Mouse (Mus musculus) myocyte (in vitro differentiated cells): ENCODE measurements around the gene Exoc3l. TPM values are rescaled to one million over a fixed set of nuclear protein-coding genes. Genes with fewer than 3 reads are reported as not detected.
A peak's percentile ranks its signal among the peaks of the same experiment; 100 is the strongest.

Source experiments
- H3K27me3 ChIP-seq: one replicate; pipeline ENCODE4 v1.6.1; 2011; ENCODE audit not compliant: control insufficient read depth, insufficient read depth, insufficient read length
- H3K36me3 ChIP-seq: one replicate; pipeline ENCODE4 v1.6.1; 2011; ENCODE audit not compliant: control insufficient read depth, insufficient read depth
- H3K4me2 ChIP-seq: one replicate; pipeline ENCODE4 v1.6.1; 2011; ENCODE audit warnings: low read depth, control low read depth
- H3K4me3 ChIP-seq: one replicate; pipeline ENCODE4 v1.5.1; 2011; ENCODE audit warnings: mild to moderate bottlenecking, control low read depth, moderate library complexity
- H3K79me2 ChIP-seq: one replicate; pipeline ENCODE4 v1.6.1; 2011; ENCODE audit not compliant: control insufficient read depth, insufficient read depth
- H3ac ChIP-seq: one replicate; pipeline ENCODE4 v1.6.1; 2011; ENCODE audit not compliant: control insufficient read depth, insufficient read length
- CEBPB ChIP-seq: IDR thresholded peaks from 2 replicates; pipeline ENCODE4 v1.6.1; 2011; ENCODE audit warnings: mild to moderate bottlenecking, moderate library complexity; ENCODE audit not compliant: poor library complexity, insufficient read depth, severe bottlenecking
- E2F4 ChIP-seq: IDR thresholded peaks from one replicate; pipeline ENCODE4 v1.6.1; 2011; ENCODE audit warnings: mild to moderate bottlenecking, control low read depth, moderate library complexity; ENCODE audit not compliant: insufficient read depth
- MAX ChIP-seq: IDR thresholded peaks from one replicate; pipeline ENCODE4 v1.6.1; 2011; ENCODE audit warnings: low read depth, mild to moderate bottlenecking, control low read depth
- MYOD1 ChIP-seq, 3 experiments: IDR thresholded peaks; one replicate each; pipeline ENCODE4 v1.6.1; 2011; ENCODE audit warnings: control low read depth in 2 of 3, low read depth in 2 of 3, mild to moderate bottlenecking in 2 of 3, moderate library complexity in 1 of 3; ENCODE audit not compliant: insufficient read length in 2 of 3, control insufficient read depth in 1 of 3
- MYOG ChIP-seq, 3 experiments: IDR thresholded peaks; one replicate each; pipeline ENCODE4 v1.6.1; 2011; ENCODE audit warnings: control low read depth in 2 of 3, low read depth in 2 of 3, mild to moderate bottlenecking in 2 of 3; ENCODE audit not compliant: insufficient read length in 2 of 3, control insufficient read depth in 1 of 3, insufficient read depth in 1 of 3
- POLR2A ChIP-seq: IDR thresholded peaks from one replicate; pipeline ENCODE4 v1.6.1; 2011; ENCODE audit warnings: low read depth, mild to moderate bottlenecking, control low read depth, moderate library complexity; ENCODE audit not compliant: insufficient read length
- POLR2AphosphoS2 ChIP-seq: IDR thresholded peaks from one replicate; pipeline ENCODE4 v1.6.1; 2011; ENCODE audit warnings: low read depth, control low read depth; ENCODE audit not compliant: insufficient read length
- REST ChIP-seq: IDR thresholded peaks from one replicate; pipeline ENCODE4 v1.6.1; 2011; ENCODE audit warnings: mild to moderate bottlenecking, control low read depth, moderate library complexity; ENCODE audit not compliant: insufficient read depth, insufficient read length
- SRF ChIP-seq: IDR thresholded peaks from one replicate; pipeline ENCODE4 v1.6.1; 2011; ENCODE audit warnings: low read depth; ENCODE audit not compliant: control insufficient read depth, insufficient read length
- TCF12 ChIP-seq: IDR thresholded peaks from one replicate; pipeline ENCODE4 v1.6.1; 2011; ENCODE audit warnings: mild to moderate bottlenecking, control low read depth; ENCODE audit not compliant: poor library complexity, insufficient read depth, severe bottlenecking
- TCF3 ChIP-seq: IDR thresholded peaks from one replicate; pipeline ENCODE4 v1.6.1; 2011; ENCODE audit warnings: low read depth, control low read depth; ENCODE audit not compliant: insufficient read length
- USF1 ChIP-seq: IDR thresholded peaks from one replicate; pipeline ENCODE4 v1.6.1; 2011; ENCODE audit warnings: low read depth, mild to moderate bottlenecking, control low read depth, moderate library complexity
- polyA plus RNA-seq: library from polyadenylated mRNA; unstranded; fragments of >200 nt; fragmentation: generic; extraction: Trizol; gene quantifications from one replicate; pipeline ENCODE4 v1.2.1, GENCODE M21; 2012; ENCODE audit warnings: missing spikeins

The Exoc3l gene
- polyA plus RNA-seq, 1 experiment, result 23.4 TPM

DNA sequence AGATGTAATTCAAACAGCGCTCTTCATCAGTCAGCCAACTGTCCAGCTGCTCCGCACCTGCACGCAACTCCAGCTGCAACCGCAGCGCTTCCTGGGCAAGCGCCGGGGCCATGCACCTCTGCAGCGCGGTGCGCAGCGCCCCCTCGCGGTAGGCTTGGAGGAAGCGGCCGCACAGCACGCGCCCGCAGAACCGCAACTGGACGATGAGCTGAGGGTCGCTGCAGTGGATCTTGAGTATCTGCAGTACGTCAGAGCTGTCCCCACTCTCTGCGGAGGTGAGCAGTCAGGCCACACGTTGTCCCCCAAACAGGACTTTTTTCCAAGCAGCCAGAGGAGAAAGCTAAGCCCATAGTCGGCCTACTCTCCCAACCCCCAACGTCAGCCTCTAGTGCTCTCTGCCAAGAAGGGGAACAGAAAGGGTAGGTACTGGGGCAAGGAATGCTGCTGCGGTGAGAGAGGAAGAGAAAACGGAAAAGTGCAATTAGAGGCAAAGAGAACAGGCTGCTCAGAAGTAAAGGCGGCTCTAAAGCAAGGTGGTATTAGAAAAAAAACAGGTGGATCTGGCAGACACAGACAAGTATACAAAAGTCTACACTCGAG lies 36.1 kb downstream of the Exoc3l start:
- Histone ChIP-seq H3K4me2 (no peak overlapping the region), H3K79me2 (peaks cover 4% of the 10 kb centered on the region), H3K27me3 (no peaks in the 10 kb centered on the region), H3ac (no peak overlapping the region), H3K4me3 (no peak overlapping the region), H3K36me3 (no peaks in the 10 kb centered on the region)
- TF ChIP-seq MYOD1 (IDR thresholded peaks at IDR 0.05; ENCODE audit: control insufficient read depth in 1 of 3, insufficient read length in 2 of 3, low read depth in 2 of 3) (no peak), USF1 (no peak), MYOG (IDR thresholded peaks at IDR 0.05; ENCODE audit: control insufficient read depth in 1 of 3, insufficient read depth in 1 of 3, insufficient read length in 2 of 3, low read depth in 2 of 3) (no peak), E2F4 (no peak), POLR2AphosphoS2 (no peak), POLR2A (no peak), SRF (no peak), TCF12 (no peak), TCF3 (no peak), MAX (no peak), CEBPB (no peak), REST (no peak)

DNA sequence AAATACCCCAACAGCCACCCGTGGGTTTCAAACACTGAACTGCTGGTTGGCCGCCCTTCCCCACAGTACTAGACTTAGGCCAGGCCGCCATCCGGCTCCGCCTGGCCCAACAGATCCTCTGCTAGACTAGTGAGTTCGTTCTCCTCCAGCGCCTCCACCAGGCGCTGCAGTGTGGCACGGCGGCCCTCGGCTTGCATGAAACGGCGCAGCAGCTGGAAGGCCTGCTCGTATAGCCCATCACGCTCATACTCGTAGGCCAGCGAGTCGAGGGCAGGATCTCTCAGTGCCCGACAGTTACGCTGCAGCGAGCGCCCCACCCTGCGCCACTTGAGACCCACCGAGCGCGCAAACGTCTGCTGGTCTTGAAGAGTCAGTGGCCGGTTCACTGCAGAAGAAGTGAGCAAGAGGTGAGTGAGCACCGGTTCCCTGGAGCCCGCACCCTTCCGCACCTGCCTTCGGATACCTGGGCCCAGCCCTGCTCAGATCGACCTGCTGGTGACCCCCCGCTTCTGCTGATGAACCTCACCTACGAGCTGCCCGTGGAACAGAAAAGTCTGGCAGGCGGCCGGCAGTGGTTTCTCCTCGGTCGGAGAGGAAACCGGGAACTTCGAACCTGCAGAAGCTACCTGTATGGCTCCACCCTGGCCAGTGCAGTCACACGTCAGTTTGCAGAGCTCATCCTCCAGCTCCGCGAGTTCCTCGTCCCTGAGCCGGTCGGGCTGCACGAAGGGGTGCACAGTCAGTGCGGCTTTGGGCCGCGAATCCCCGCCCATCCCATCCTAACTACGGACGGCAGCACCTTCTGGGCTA lies 36.8 kb downstream of the Exoc3l start:
- Histone ChIP-seq H3ac (no peak overlapping the region), H3K79me2 (peaks cover 4% of the 10 kb centered on the region), H3K4me2 (no peak overlapping the region), H3K36me3 (no peaks in the 10 kb centered on the region), H3K27me3 (no peaks in the 10 kb centered on the region), H3K4me3 (no peak overlapping the region)
- TF ChIP-seq TCF12 (no peak), TCF3 (no peak), REST (no peak), CEBPB (no peak), E2F4 (no peak), SRF (no peak), POLR2AphosphoS2 (no peak), MAX (no peak), USF1 (no peak), POLR2A (no peak), MYOG (IDR thresholded peaks at IDR 0.05; ENCODE audit: control insufficient read depth in 1 of 3, insufficient read depth in 1 of 3, insufficient read length in 2 of 3, low read depth in 2 of 3) (no peak), MYOD1 (IDR thresholded peaks at IDR 0.05; ENCODE audit: control insufficient read depth in 1 of 3, insufficient read length in 2 of 3, low read depth in 2 of 3) (no peak)

DNA sequence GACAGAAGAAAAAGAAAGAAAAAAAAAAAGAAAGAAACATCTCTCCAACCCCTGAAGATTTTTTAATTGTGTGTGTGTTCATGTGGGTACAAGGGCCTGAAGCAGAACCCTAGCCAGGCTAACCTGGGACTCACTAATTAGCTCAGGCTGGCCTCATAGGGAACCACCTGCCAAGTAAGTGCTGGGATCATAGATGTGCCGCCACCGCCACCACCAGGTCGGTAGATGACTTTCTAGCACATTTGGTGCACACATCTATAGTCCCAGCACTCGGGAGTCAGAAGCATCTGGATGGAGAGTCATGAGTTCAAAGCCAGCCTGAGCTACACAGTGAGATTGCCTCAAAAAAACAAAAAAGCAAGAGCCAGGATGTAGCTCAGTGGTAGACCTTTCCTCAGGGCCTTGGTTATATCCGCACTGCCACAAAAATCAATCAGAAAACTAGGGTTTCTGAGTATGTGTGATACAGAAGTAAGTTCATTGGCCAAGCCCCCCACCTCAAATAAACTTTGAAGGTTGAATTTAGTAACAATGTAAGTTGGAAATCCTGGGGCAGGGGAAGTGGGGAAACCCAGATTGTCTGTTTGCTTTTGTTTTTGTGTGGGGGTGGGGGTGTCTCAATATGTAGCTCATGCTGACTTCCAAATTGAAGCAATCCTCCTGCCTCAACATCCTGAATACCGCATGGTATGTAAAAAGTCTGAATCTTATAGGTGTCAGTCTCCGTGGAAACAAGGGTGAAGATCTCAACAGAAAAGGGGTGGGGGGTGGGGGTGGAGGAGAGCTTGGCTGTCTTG lies 38.4 kb downstream of the Exoc3l start:
- H3ac ChIP-seq, result no peak overlapping the region
- H3K4me2 ChIP-seq, result no peak overlapping the region
- H3K4me3 ChIP-seq, result no peak overlapping the region
- no peaks in the 10 kb centered on the region for H3K27me3 ChIP-seq
- no peaks in the 10 kb centered on the region for H3K79me2 ChIP-seq
- TF ChIP-seq MYOD1 (IDR thresholded peaks at IDR 0.05; ENCODE audit: control insufficient read depth in 1 of 3, insufficient read length in 2 of 3, low read depth in 2 of 3), result no peak
- no peak for TF ChIP-seq TCF12
- TF ChIP-seq SRF, result no peak
- no peak for TF ChIP-seq USF1
- no peak for TF ChIP-seq TCF3
- TF ChIP-seq POLR2AphosphoS2, result no peak
- TF ChIP-seq MYOG (IDR thresholded peaks at IDR 0.05; ENCODE audit: control insufficient read depth in 1 of 3, insufficient read depth in 1 of 3, insufficient read length in 2 of 3, low read depth in 2 of 3), result no peak
- no peak for TF ChIP-seq E2F4
- TF ChIP-seq MAX, result no peak
- no peak for TF ChIP-seq REST
- no peak for TF ChIP-seq CEBPB
- TF ChIP-seq POLR2A, result no peak
- H3K36me3 ChIP-seq, result peaks cover 4% of the 10 kb centered on the region

DNA sequence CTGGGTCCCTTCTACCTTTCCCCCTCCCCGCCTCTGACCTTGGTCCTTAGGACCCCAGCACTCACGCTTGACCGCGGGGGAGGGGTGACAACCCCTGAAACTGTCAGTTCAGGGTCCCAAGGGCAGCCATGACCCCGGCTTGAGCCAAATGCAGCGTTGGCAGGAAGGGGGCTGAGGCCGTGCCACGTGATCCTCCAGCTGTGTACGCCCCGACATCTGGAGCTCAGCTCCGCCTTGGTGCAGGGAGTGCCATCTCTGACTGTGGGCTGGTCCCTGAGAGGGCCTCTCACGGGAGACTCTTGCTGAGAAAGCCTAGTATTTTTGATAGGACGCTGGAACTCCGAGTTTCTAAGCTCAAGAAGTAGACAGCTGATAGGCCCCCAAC lies 40.9 kb downstream of the Exoc3l start, which contains the start of gene B3gnt9:
TSS of gene B3gnt9 (minus strand) at position 188 of the 385 bp plus-strand sequence.
- Histone ChIP-seq H3K4me3 (peak within 1 kb of the TSS; percentile 25), H3K79me2 (no peaks in the 10 kb centered on the region), H3K4me2 (peak within 1 kb of the TSS; percentile 80), H3ac (peak within 1 kb of the TSS; percentile 42), H3K36me3 (peaks cover 14% of the 10 kb centered on the region), H3K27me3 (no peaks in the 10 kb centered on the region)
- no peak for TF ChIP-seq MAX
- no peak for TF ChIP-seq MYOG (IDR thresholded peaks at IDR 0.05; ENCODE audit: control insufficient read depth in 1 of 3, insufficient read depth in 1 of 3, insufficient read length in 2 of 3, low read depth in 2 of 3)
- TF ChIP-seq E2F4, result no peak
- TF ChIP-seq SRF, result no peak
- TF ChIP-seq POLR2AphosphoS2, result peak; percentile 71
- TF ChIP-seq MYOD1 (IDR thresholded peaks at IDR 0.05; ENCODE audit: control insufficient read depth in 1 of 3, insufficient read length in 2 of 3, low read depth in 2 of 3), result peak in 2 of 3 experiments; percentile 30 to 34
- no peak for TF ChIP-seq TCF3
- peak; percentile 88 for TF ChIP-seq USF1
- no peak for TF ChIP-seq CEBPB
- no peak for TF ChIP-seq REST
- no peak for TF ChIP-seq TCF12
- peak; percentile 42 for TF ChIP-seq POLR2A
